Mouse (Mus musculus) embryonic fibroblast, embryonic 13.5 days (primary cell): ENCODE measurements around the gene Gtsf1l.

Source experiments
- CTCF ChIP-seq: IDR thresholded peaks from 2 replicates; pipeline ENCODE4 v1.5.1; 2011; ENCODE audit warnings: mild to moderate bottlenecking, control low read depth, low read length, moderate library complexity, borderline replicate concordance; ENCODE audit not compliant: insufficient read depth
- POLR2A ChIP-seq: IDR thresholded peaks from 2 replicates; pipeline ENCODE4 v1.6.1; 2011; ENCODE audit warnings: low read depth, mild to moderate bottlenecking, control low read depth, low read length, moderate library complexity

DNA sequence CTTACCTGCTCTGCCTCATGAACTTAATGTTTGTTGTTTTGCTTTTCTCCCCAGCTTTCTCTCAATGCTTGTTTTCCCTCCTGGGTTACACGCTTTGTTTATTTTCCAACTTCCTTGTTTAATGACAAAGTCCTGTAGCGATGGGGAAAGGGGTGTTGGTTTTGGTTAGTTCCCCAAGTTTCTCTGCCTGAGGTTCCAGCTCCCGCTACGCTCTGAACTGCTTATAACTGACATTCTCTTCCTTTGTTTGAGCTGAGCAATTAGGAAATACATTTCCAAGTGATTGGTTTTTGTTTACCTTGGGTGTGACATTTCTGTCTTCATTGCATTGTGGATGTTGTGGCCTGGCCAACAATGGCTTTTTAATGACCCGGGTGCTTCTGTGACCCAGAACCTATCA is 12.9 kb upstream of the Gtsf1l start:
- TF ChIP-seq CTCF (no peak), POLR2A (no peak)
